ENCODE assay signal across 12 mouse cellular contexts in genomic region chr17:83699062-83699724, GRCm38 (mm10). TPM values are rescaled to one million over a fixed set of nuclear protein-coding genes. Genes with fewer than 3 reads are reported as not detected.
DNase-seq lines count a peak whose midpoint lies in the region; ATAC-seq and TF ChIP-seq lines count a peak whose summit lies in the region.
"Had no signal": no experiment of that assay in that cellular context is flagged by ENCODE, and none has a peak within 500 bp of the region (broad histone marks: within the 10 kb centered on the region; RNA-seq: fewer than 3 reads in every experiment).

No protein-coding gene starts in this region.

- H3K4me1 ChIP-seq in kidney, embryonic 14.5 days (ENCODE audit: control insufficient read depth, insufficient read depth, low read length) = no peaks in the 10 kb centered on the region
- H3K4me1 ChIP-seq: hindbrain, embryonic 12.5 days had no signal

- no peak overlapping the region for H3K4me3 ChIP-seq in kidney, embryonic 14.5 days (ENCODE audit: low read length)
- H3K4me3 ChIP-seq in gastrocnemius, adult 2 months = no peak overlapping the region
- H3K4me3 ChIP-seq: hindbrain, embryonic 12.5 days had no signal

- no peak overlapping the region for H3K9ac ChIP-seq in kidney, embryonic 14.5 days (ENCODE audit: low read depth, low read length)
- H3K9ac ChIP-seq: hindbrain, embryonic 12.5 days had no signal

- H3K4me2 ChIP-seq in kidney, embryonic 14.5 days (replicated peaks; ENCODE audit: low read depth, low read length) = no peak overlapping the region
- H3K4me2 ChIP-seq: hindbrain, embryonic 12.5 days had no signal

- H3K36me3 ChIP-seq in kidney, embryonic 14.5 days (ENCODE audit: control insufficient read depth, insufficient read depth, low read length) = no peaks in the 10 kb centered on the region
- H3K36me3 ChIP-seq: hindbrain, embryonic 12.5 days had no signal

- peak; percentile 71 for DNase-seq in kidney, adult 11 months
- peak; percentile 80 for DNase-seq in fat pad, adult 2 months (ENCODE audit: extremely low read depth, low read depth, low spot score)
- peak; percentile 50 for DNase-seq in kidney, postnatal 10 days
- no peak for DNase-seq in gastrocnemius, adult 2 months
- no peak for DNase-seq in adrenal gland, postnatal 4 days (ENCODE audit: low spot score in 2 of 2)
- no peak for DNase-seq in adrenal gland, adult (ENCODE audit: inconsistent age in 2 of 2, low spot score in 1 of 2)
- DNase-seq: cerebellum, postnatal 36 days; heart, adult 18-20 months; layer of hippocampus, postnatal 36 days had no signal

- WGBS in kidney, embryonic 14.5 days = 80% methylated on average over 8 of the region's 8 CpGs

- no peak overlapping the region; the same call in 1 of the 2 replicates for H3K27ac ChIP-seq in kidney, embryonic 14.5 days (ENCODE audit: low read depth, low read length)
- H3K27ac ChIP-seq in gastrocnemius, adult 2 months = no peak overlapping the region
- H3K27ac ChIP-seq: hindbrain, embryonic 12.5 days had no signal

- no peak for ATAC-seq in kidney, embryonic 14.5 days (ENCODE audit: low FRiP score, low TSS enrichment)
- ATAC-seq in megakaryocyte progenitor cell, adult 5-6 weeks (replicated peaks; ENCODE audit: poor library complexity) = peak; percentile 52

- H3K9me3 ChIP-seq in kidney, embryonic 14.5 days (ENCODE audit: control insufficient read depth, low read length) = no peaks in the 10 kb centered on the region
- H3K9me3 ChIP-seq: hindbrain, embryonic 12.5 days had no signal

- no peak for TF ChIP-seq CTCF in gastrocnemius, adult 2 months (IDR thresholded peaks at IDR 0.05)

- intact Hi-C loops in gastrocnemius, adult 2 months (cut with DNase I) = no loop called here

- no peaks in the 10 kb centered on the region for H3K27me3 ChIP-seq in kidney, embryonic 14.5 days (ENCODE audit: control insufficient read depth, insufficient read depth, low read length)
- H3K27me3 ChIP-seq: hindbrain, embryonic 12.5 days had no signal

RNA-seq across cellular contexts. Expression of gene Mta3, which starts 6.8 kb away (rescaled TPM):
- 38.6 and 42.6 TPM in 2 replicates for polyA plus RNA-seq in kidney, embryonic 14.5 days (2014; fragmentation: Nextera tagmentation; extraction: Ambion mirVana)
- 51.0 and 54.1 TPM in 2 replicates for total RNA-seq in megakaryocyte progenitor cell, adult 5-6 weeks (2015)
- 29.0 and 40.3 TPM in 2 replicates for total RNA-seq in megakaryocyte progenitor cell, adult 5-6 weeks (2017)
- 10 to 100 TPM in 1 of 2 experiments, 1 to 10 TPM in 1; 7.7 to 10.2 TPM for total RNA-seq in gastrocnemius, adult 2 months (2021)
- total RNA-seq in adrenal gland, postnatal 4 days (2021) = 100 to 1,000 TPM; 103 to 108 TPM

Comparison
In these comparisons a context has a peak if more than half of its experiments do, and no peak if none do; other contexts are left out.
1. DNase-seq: peak in kidney, adult 11 months (single experiment), fat pad, adult 2 months (single experiment) and kidney, postnatal 10 days (single experiment); none in gastrocnemius, adult 2 months (single experiment), adrenal gland, postnatal 4 days (0 of 2) and adrenal gland, adult (0 of 2).